Mouse (Mus musculus) embryonic fibroblast, embryonic 13.5 days (primary cell): ENCODE data around the gene Pdcl3.

Experiments used
- CTCF ChIP-seq: IDR thresholded peaks from 2 replicates; pipeline ENCODE4 v1.5.1; 2011; ENCODE audit warnings: mild to moderate bottlenecking, control low read depth, low read length, moderate library complexity, borderline replicate concordance; ENCODE audit not compliant: insufficient read depth
- POLR2A ChIP-seq: IDR thresholded peaks from 2 replicates; pipeline ENCODE4 v1.6.1; 2011; ENCODE audit warnings: low read depth, mild to moderate bottlenecking, control low read depth, low read length, moderate library complexity

GRCm38 (mm10) chr1:39013843-39014242 lies 28.4 kb downstream of the Pdcl3 start:
- TF ChIP-seq CTCF = no peak
- TF ChIP-seq POLR2A = no peak
